Mouse (Mus musculus) pancreas, adult 10 weeks (tissue): ENCODE measurements around the gene Trafd1. TPM values are rescaled to one million over a fixed set of nuclear protein-coding genes. Genes with fewer than 3 reads are reported as not detected.

Experiments used
- polyA plus RNA-seq: library from polyadenylated mRNA; stranded (reverse); fragments of 350-450 nt; fragmentation: Illumina TruSeq; extraction: RNeasy Lipid Tissue Mini Kit (QIAGEN cat#74804); gene quantifications from one replicate; pipeline ENCODE4 v1.2.3, GENCODE M21; 2015; ENCODE audit warnings: low read depth, low replicate concordance; ENCODE audit not compliant: insufficient read depth

Trafd1 gene
- 23.5 TPM for polyA plus RNA-seq

DNA sequence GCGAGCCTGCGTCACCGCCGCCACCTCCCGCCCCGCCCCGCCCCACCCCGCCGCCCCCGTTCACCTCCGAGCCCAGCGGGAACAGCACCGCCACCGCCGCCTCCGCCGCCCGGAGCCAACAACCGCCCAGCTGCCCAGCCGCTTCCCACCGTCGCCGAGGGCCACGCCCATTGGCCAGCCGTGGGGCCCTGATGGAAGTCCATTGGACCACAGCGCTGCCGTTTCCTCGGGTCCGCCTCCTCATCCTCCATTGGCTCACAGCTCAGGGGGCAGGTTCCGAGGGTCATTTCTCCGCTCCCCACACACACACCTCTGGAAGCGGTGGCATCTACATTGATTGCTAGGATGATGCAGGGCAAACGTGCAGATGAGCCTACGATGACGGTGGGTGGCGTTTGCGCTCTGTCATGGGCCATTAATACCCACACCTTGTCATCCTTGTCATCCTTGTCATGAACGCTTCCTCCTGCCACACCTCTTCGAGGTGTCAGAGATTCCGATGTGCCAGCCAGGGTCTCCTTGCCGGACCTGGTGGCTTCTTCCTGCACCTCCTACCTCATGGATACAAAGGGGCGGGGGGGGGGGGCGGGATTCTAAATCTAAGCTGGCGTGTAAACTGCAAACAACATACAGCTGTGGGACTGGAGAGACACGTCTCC is at the start of gene Trafd1:
Gene Trafd1, minus strand, starts transcription at position 172 of the 659 bp plus-strand sequence.

DNA sequence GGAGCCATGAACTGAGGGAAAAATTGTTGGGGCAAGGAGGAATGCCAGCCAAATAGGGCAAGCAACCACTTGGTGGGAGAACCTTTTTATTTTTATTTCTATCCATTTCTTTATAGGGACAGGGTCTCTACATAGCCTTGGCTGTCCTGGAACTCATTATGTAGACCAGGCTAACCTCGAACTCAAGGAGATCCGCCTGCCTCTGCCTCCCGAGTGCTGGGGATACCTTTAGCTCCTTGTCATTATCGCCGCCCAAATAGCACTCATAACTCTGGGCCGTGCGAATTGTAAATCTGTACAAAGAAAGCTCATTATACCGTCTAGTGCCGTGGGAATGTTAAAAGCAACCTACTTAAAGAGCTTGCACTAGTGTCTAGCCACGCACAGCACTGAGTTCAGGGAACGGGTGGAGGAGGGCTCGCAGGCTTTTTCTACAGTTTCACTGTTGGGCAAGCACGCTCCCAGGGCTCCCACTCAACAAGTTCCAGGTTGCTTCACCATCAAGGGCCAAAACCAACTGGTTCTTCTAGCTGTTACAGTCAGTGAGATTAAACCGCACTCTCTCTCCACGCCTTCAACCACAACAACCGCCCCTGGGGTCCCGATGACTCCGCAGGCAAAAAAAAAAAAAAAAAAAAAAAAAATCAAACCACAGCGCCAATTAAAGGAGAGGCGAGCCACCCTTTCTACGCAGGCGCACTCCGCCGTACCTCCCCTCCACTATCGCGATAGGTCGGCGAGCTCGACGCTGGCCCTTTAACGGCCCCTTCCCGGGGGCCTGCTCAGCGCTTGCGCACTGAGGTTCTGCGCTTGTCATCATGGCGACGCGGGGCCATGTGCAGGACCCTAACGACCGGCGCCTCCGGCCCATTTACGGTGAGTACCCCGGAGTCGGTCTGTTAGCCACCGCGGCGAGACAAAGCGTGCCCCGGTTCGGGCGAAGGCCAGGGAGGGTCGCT is 12.0 kb upstream of the Trafd1 start, which contains the start of gene Naa25:
Gene Naa25, plus strand, starts transcription at position 750 of the 959 bp plus-strand sequence.

Other genes with a start within 250 kb of the Trafd1 start
- gene Ptpn11, start 194.2 kb downstream of the Trafd1 start, polyA plus RNA-seq: 9.3 TPM
- gene Rpl6, start 181.2 kb downstream of the Trafd1 start, polyA plus RNA-seq: 693 TPM
- 6.6 TPM for gene Hectd4, start 165.4 kb downstream of the Trafd1 start, polyA plus RNA-seq
- gene Naa25, start 12.3 kb upstream of the Trafd1 start, polyA plus RNA-seq: 5.3 TPM
- gene Tmem116, start 66.3 kb upstream of the Trafd1 start, polyA plus RNA-seq: 3.5 TPM
- 48.1 TPM for gene Erp29, start 66.9 kb upstream of the Trafd1 start, polyA plus RNA-seq
- gene Adam1b, start 117.8 kb upstream of the Trafd1 start, polyA plus RNA-seq: not detected
- 1.7 TPM for gene Adam1a, start 159.8 kb upstream of the Trafd1 start, polyA plus RNA-seq
- not detected for gene Gm42878, start 159.8 kb upstream of the Trafd1 start, polyA plus RNA-seq
- 25.2 TPM for gene Mapkapk5, start 160.3 kb upstream of the Trafd1 start, polyA plus RNA-seq
- gene Aldh2, start 208.2 kb upstream of the Trafd1 start, polyA plus RNA-seq: 72.9 TPM
- 1.9 TPM for gene Acad12, start 233.3 kb upstream of the Trafd1 start, polyA plus RNA-seq